Mouse (Mus musculus): Measurements from ENCODE around the gene 6430548M08Rik. TPM values are rescaled to one million over a fixed set of nuclear protein-coding genes. Genes with fewer than 3 reads are reported as not detected.

Gene 6430548M08Rik
- 5.9 and 6.5 TPM in 2 replicates for polyA plus RNA-seq (2016; fragmentation: Nextera tagmentation; extraction: Ambion mirVana)

- peak within 1 kb of the TSS; percentile 88 for H3K4me2 ChIP-seq (replicated peaks)
- ATAC-seq (ENCODE audit: insufficient number of reproducible peaks, insufficient read depth, low FRiP score, low TSS enrichment) = peak; percentile 94
- H3K36me3 ChIP-seq = no peaks in the 10 kb centered on the region
- peak within 1 kb of the TSS; percentile 78 for H3K27ac ChIP-seq
- peaks cover 12% of the 10 kb centered on the region for H3K4me1 ChIP-seq
- H3K9me3 ChIP-seq = no peaks in the 10 kb centered on the region
- peak within 1 kb of the TSS; percentile 67 for H3K4me3 ChIP-seq
- H3K27me3 ChIP-seq = peaks cover 42% of the 10 kb centered on the region
- under 1% methylated on average over 61 of the region's 61 CpGs for WGBS
- H3K9ac ChIP-seq = peak within 1 kb of the TSS; percentile 64
Measured at GRCm38 (mm10) chr8:120113758-120114255, at the start of gene 6430548M08Rik. Gene 6430548M08Rik (plus strand): TSS chr8:120114152.

DNA sequence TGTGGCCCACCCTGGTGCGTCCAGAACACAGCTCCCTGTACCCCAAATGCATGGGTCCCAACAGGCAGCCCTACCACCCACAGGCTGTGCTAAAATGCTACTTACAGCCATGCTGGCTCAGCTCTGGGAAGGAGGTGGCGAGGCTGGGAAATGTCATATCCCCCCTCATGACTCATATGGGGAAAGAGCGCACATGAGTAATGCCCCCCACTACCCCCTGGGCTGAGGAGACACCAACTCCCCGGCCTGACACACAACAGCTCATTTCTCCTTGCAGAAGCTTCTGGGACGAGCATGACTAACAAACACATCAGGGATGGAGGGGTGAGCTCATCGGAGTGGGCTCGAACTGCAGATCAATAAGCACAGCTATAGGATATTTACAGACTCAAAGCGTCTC, 48.3 kb upstream of the 6430548M08Rik start:
- no peak overlapping the region for H3K27ac ChIP-seq
- H3K4me2 ChIP-seq (replicated peaks) = no peak overlapping the region
- no peaks in the 10 kb centered on the region for H3K36me3 ChIP-seq
- no peaks in the 10 kb centered on the region for H3K27me3 ChIP-seq
- no peak overlapping the region for H3K9ac ChIP-seq
- H3K9me3 ChIP-seq = no peaks in the 10 kb centered on the region
- H3K4me1 ChIP-seq = peaks cover 10% of the 10 kb centered on the region; the same call in 1 of the 2 replicates
- ATAC-seq (ENCODE audit: insufficient number of reproducible peaks, insufficient read depth, low FRiP score, low TSS enrichment) = no peak
- 94% methylated on average over 8 of the region's 8 CpGs for WGBS
- H3K4me3 ChIP-seq = no peak overlapping the region

GRCm38 (mm10) chr8:120066226-120066625, 47.7 kb upstream of the 6430548M08Rik start:
- no peak overlapping the region for H3K27ac ChIP-seq
- no peak overlapping the region for H3K4me2 ChIP-seq (replicated peaks)
- no peak overlapping the region for H3K4me3 ChIP-seq
- no peak overlapping the region for H3K9ac ChIP-seq
- peaks cover 10% of the 10 kb centered on the region; the same call in 1 of the 2 replicates for H3K4me1 ChIP-seq
- ATAC-seq (ENCODE audit: insufficient number of reproducible peaks, insufficient read depth, low FRiP score, low TSS enrichment) = no peak
- 90% methylated on average over 4 of the region's 4 CpGs for WGBS
- H3K9me3 ChIP-seq = no peaks in the 10 kb centered on the region
- H3K27me3 ChIP-seq = no peaks in the 10 kb centered on the region
- H3K36me3 ChIP-seq = no peaks in the 10 kb centered on the region

DNA sequence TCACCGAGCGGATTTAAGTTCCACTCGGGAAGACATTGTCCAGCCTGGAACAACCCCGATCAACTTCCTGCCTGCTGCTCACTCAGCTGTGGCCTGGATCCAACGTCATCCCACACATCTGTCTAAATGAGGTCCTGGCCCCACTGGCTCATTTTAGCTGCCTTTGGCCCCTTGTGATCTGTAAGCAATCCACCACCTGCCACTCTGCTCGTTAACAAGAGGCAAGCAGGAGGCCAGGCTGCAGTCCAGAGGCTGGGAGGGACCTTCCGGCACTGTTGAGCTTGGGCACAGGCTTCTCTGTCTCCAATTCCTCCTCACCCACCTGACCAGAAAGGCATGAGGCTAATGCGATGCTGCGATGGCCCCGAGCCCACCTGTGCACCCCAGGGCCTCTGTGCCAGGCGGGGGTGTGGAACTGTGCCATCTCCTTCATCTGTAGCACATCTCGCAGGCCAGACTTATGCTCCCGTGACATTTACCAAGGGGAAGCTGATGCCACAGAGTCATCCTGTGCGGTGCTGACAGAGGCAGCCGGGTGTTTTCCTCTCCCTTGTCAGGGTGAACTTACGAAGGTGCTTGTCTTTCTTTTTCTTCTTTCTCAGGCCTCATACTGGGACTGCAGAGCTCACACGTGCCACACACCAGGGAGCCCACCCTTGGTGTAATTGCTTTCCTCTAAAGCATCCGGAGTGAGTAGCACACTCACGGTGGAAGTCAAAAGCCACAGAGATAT, 45.9 kb upstream of the 6430548M08Rik start:
- 60% methylated on average over 19 of the region's 19 CpGs for WGBS

GRCm38 (mm10) chr8:120071684-120072083, 42.3 kb upstream of the 6430548M08Rik start:
- 29% methylated on average over 4 of the region's 4 CpGs for WGBS
- Histone ChIP-seq H3K9me3 (no peaks in the 10 kb centered on the region), H3K4me3 (no peak overlapping the region), H3K36me3 (no peaks in the 10 kb centered on the region), H3K27ac (no peak overlapping the region), H3K4me2 (replicated peaks) (no peak overlapping the region), H3K4me1 (peaks cover 7% of the 10 kb centered on the region; the same call in 1 of the 2 replicates), H3K9ac (no peak overlapping the region), H3K27me3 (no peaks in the 10 kb centered on the region)
- peak; percentile 36; the same call in 1 of the 2 replicates for ATAC-seq (ENCODE audit: insufficient number of reproducible peaks, insufficient read depth, low FRiP score, low TSS enrichment)

More for the DNA sequence above, 45.9 kb upstream of the 6430548M08Rik start:
- no peaks in the 10 kb centered on the region for H3K36me3 ChIP-seq
- H3K27me3 ChIP-seq = no peaks in the 10 kb centered on the region
- no peak overlapping the region for H3K9ac ChIP-seq
- H3K4me2 ChIP-seq (replicated peaks) = no peak overlapping the region
- H3K4me1 ChIP-seq = peaks cover 10% of the 10 kb centered on the region; the same call in 1 of the 2 replicates
- H3K4me3 ChIP-seq = no peak overlapping the region
- no peak for ATAC-seq (ENCODE audit: insufficient number of reproducible peaks, insufficient read depth, low FRiP score, low TSS enrichment)
- H3K9me3 ChIP-seq = no peaks in the 10 kb centered on the region
- H3K27ac ChIP-seq = no peak overlapping the region

- Histone ChIP-seq H3K9ac (no peak overlapping the region), H3K4me3 (no peak overlapping the region), H3K4me2 (replicated peaks) (no peak overlapping the region), H3K27me3 (no peaks in the 10 kb centered on the region), H3K36me3 (no peaks in the 10 kb centered on the region), H3K27ac (no peak overlapping the region), H3K9me3 (no peaks in the 10 kb centered on the region), H3K4me1 (peaks cover 7% of the 10 kb centered on the region; the same call in 1 of the 2 replicates)
- ATAC-seq (ENCODE audit: insufficient number of reproducible peaks, insufficient read depth, low FRiP score, low TSS enrichment) = no peak
- 62% methylated on average over 9 of the region's 9 CpGs for WGBS
Measured at GRCm38 (mm10) chr8:120072259-120072658, 41.7 kb upstream of the 6430548M08Rik start.

GRCm38 (mm10) chr8:120072827-120073226, 41.1 kb upstream of the 6430548M08Rik start:
- Histone ChIP-seq H3K36me3 (no peaks in the 10 kb centered on the region), H3K9me3 (no peaks in the 10 kb centered on the region), H3K4me1 (peaks cover 7% of the 10 kb centered on the region; the same call in 1 of the 2 replicates), H3K4me2 (replicated peaks) (no peak overlapping the region), H3K4me3 (no peak overlapping the region), H3K9ac (no peak overlapping the region), H3K27me3 (no peaks in the 10 kb centered on the region), H3K27ac (no peak overlapping the region)
- WGBS = 67% methylated on average over 8 of the region's 8 CpGs
- ATAC-seq (ENCODE audit: insufficient number of reproducible peaks, insufficient read depth, low FRiP score, low TSS enrichment) = no peak

DNA sequence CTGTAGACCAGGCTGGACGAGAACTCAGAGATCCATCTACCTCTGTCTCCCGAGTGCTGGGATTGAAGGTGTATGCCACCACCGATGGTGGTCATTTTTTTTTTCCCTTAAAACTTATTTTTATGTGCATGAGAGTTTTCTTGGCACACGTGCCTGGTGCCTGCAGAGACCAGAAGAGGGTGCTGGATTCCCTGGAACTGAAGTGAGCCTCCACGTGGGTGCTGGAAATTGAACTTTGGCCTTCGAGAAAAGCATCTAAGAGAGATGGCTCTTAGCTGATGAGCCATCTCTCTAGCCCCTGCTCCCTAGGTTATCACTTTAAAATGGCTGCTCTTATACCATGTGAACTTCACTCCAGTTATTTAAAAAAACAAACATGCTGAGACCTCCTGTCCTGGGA, 39.4 kb upstream of the 6430548M08Rik start:
- no peaks in the 10 kb centered on the region for H3K4me1 ChIP-seq
- H3K27ac ChIP-seq = no peak overlapping the region
- H3K4me2 ChIP-seq (replicated peaks) = no peak overlapping the region
- no peaks in the 10 kb centered on the region for H3K27me3 ChIP-seq
- H3K36me3 ChIP-seq = no peaks in the 10 kb centered on the region
- WGBS = 75% methylated on average over 6 of the region's 6 CpGs
- no peak overlapping the region for H3K4me3 ChIP-seq
- ATAC-seq (ENCODE audit: insufficient number of reproducible peaks, insufficient read depth, low FRiP score, low TSS enrichment) = no peak
- no peak overlapping the region for H3K9ac ChIP-seq
- H3K9me3 ChIP-seq = no peaks in the 10 kb centered on the region

DNA sequence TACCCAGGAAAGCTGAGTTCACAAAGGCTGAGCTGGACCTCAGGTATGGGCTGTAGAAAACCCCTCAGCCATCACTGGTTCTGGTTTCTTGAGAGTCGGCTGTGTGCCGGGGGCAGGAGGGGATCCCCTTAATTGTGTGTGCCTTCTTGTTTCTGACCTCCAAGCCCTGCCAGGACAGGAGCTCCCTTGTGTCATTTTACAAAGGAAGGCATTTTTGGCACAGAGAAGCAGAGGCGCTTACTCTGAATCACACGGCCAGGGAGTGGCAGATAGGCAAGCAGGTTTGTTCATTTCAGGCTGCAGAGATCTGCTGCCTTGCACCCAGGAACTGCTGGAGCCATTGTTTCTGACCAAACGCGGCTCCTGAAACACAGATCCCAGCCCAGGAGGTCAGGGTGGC, 38.6 kb upstream of the 6430548M08Rik start:
- H3K9me3 ChIP-seq = no peaks in the 10 kb centered on the region
- 32% methylated on average over 6 of the region's 6 CpGs for WGBS
- H3K9ac ChIP-seq = 0 out of 2 replicates have a peak overlapping the region, but pooled peaks have one; percentile 4
- no peaks in the 10 kb centered on the region for H3K36me3 ChIP-seq
- no peak for ATAC-seq (ENCODE audit: insufficient number of reproducible peaks, insufficient read depth, low FRiP score, low TSS enrichment)
- H3K27me3 ChIP-seq = no peaks in the 10 kb centered on the region
- H3K4me1 ChIP-seq = no peaks in the 10 kb centered on the region
- no peak overlapping the region for H3K4me2 ChIP-seq (replicated peaks)
- no peak overlapping the region for H3K27ac ChIP-seq
- no peak overlapping the region for H3K4me3 ChIP-seq

- WGBS = 15% methylated on average over 10 of the region's 10 CpGs
- Histone ChIP-seq H3K4me3 (no peak overlapping the region), H3K4me1 (no peaks in the 10 kb centered on the region), H3K9me3 (no peaks in the 10 kb centered on the region), H3K27me3 (no peaks in the 10 kb centered on the region), H3K9ac (no peak overlapping the region), H3K4me2 (replicated peaks) (no peak overlapping the region), H3K36me3 (peaks cover 21% of the 10 kb centered on the region), H3K27ac (no peak overlapping the region)
- ATAC-seq (ENCODE audit: insufficient number of reproducible peaks, insufficient read depth, low FRiP score, low TSS enrichment) = no peak
Measured at GRCm38 (mm10) chr8:120078080-120078479, 35.9 kb upstream of the 6430548M08Rik start.

GRCm38 (mm10) chr8:120079361-120079760, 34.6 kb upstream of the 6430548M08Rik start:
- H3K4me3 ChIP-seq = no peak overlapping the region
- H3K9ac ChIP-seq = no peak overlapping the region
- H3K27me3 ChIP-seq = no peaks in the 10 kb centered on the region
- H3K9me3 ChIP-seq = no peaks in the 10 kb centered on the region
- H3K4me2 ChIP-seq (replicated peaks) = no peak overlapping the region
- ATAC-seq (ENCODE audit: insufficient number of reproducible peaks, insufficient read depth, low FRiP score, low TSS enrichment) = no peak
- H3K36me3 ChIP-seq = peaks cover 29% of the 10 kb centered on the region
- WGBS = 59% methylated on average over 5 of the region's 5 CpGs
- H3K27ac ChIP-seq = no peak overlapping the region
- H3K4me1 ChIP-seq = no peaks in the 10 kb centered on the region

- Histone ChIP-seq H3K27ac (no peak overlapping the region), H3K4me1 (no peaks in the 10 kb centered on the region), H3K4me2 (replicated peaks) (no peak overlapping the region), H3K27me3 (no peaks in the 10 kb centered on the region), H3K9me3 (no peaks in the 10 kb centered on the region), H3K9ac (no peak overlapping the region), H3K36me3 (peaks cover 65% of the 10 kb centered on the region), H3K4me3 (no peak overlapping the region)
- ATAC-seq (ENCODE audit: insufficient number of reproducible peaks, insufficient read depth, low FRiP score, low TSS enrichment) = no peak
- 93% methylated on average over 8 of the region's 8 CpGs for WGBS
Measured at GRCm38 (mm10) chr8:120083261-120083660, 30.7 kb upstream of the 6430548M08Rik start.

Data from embryonic facial prominence, embryonic 12.5 days (tissue).